Mouse (Mus musculus) heart, postnatal 14 days (tissue): ENCODE measurements at regions not wholly inside any gene's neighbourhood (a gene's known extent, or its start where the extent isn't known, plus 50 kb on each side); places are given as distances from the start of the nearest gene placed in this dataset.

Experiments used
- DNase-seq, 2 experiments: peaks; one replicate each; pipeline ENCODE4 v3.0.0; 2021 to 2022
- intact Hi-C: fragments of 180-260 bp; cut with DNase I; formaldehyde crosslinking; loops from one replicate; pipeline ENCODE4 v1.15.1; 2025

DNA sequence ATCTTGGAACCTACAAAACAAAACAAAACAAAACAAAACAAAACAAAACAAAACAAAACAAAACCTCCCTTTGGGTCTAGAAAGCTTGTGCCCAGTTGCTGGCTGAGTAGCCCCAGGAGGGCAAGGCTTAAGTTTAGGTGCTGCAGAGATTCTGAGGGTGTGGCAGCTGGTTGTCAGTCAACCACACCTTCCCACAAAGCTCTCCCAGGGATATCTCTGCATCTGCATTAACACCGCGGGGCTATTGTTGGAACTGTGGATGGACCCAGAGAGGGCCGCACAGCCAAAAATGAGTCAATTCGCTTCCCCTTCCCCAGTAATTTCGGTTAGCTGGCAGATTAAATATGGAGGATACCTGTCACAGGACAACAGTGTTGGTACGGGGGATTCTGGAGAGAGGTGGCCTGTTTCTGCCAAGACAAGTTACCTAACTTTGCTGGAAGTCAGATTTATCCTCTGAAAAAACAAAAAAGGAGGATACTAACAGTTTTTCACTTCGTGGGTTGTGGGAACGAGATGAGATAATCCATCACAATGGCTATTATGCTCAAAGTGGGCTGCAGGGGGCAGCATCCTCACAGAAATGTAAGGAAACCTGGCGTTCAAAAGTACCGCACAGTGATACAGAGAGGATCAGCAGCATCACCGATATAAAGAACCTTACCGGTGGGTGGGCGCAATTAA lies 96.7 kb downstream of the 1500009L16Rik start:
- intact Hi-C loops, result loop anchor here (1.0 to 2.0 kb wide), 3 partner anchors 619 to 695 kb away; no protein-coding TSS in a partner anchor
- DNase-seq, result peak; percentile 82 to 85

DNA sequence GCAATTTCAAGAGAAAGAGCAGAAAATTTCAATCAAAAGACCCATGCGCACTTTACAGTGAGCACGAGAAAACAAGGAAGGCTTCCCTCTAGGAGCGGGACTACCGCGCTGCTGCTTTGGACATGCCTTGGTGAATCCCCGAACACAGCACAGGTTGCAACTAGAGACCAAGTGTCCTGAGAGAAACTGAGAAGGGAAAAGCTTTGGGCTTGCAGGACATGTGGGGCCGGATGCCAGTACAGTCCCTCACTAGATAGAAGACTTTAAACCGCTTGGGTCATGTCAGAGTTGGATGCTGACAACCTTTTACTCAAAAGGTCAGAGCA lies 97.2 kb downstream of the 1500009L16Rik start:
- intact Hi-C loops, result loop anchor here (1.0 to 5.0 kb wide), 5 partner anchors 47 to 695 kb away; no protein-coding TSS in a partner anchor
- no peak for DNase-seq

DNA sequence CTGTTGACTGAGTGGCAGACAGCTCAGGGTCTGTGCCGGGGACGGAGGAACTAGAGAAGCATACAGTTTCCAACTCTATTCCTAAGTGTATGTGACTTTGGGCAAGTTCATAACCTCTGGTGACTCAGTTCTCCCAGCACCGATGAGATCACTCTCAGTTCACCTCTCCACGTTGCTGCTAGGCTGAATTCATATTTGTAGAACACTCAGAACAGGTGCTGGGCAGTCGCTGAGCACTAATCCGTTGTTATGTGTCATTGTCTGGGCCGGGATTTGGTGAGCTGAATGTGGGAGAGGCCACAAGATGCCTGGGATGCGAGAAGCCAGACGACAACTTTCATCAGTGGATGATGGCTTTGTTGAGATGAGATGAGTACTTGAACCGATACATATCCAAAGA lies 98.4 kb downstream of the 1500009L16Rik start:
- no peak for DNase-seq
- intact Hi-C loops, result loop anchor here (2.0 to 5.0 kb wide), 2 partner anchors 46 to 198 kb away; no protein-coding TSS in a partner anchor

DNA sequence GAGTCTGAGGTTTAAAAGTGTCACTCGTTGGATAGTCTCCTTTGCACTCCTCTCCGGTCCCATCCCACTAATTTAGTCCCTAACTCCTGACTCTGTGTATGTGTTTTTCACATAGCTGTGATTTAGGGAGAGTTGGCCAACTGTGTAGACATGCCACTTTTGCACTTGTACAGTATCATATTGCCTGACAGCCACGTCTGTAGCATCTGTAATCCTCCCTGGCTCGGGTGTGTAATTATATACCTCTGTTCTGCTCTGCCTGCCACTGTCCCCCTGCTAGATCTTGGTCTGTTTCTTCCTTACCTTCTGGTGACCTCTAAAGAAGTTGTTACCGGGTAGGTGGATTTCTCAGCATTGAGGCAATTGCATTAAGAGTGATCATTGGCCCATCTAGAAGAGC lies 103.4 kb downstream of the 1500009L16Rik start:
- intact Hi-C loops, result no loop called here
- no peak for DNase-seq

DNA sequence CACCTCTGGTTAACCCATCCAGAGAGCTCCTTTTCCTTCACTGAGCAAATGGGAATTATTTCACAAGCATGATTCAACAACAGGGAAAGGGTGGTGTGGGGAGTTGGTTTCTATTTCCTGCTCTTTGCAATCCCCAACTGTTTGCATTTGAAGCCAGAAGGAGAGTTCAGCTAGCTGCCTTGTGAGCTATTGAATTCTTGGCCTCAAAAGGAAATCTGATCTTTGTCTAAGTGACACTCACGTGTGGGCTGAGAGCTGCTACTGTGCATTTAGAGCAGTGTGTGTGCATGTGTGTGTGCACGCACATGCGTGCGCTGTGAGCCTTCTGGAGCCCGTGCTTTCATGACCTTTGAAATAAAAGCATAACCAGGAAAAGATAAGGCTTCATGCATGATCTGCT lies 113.7 kb downstream of the 1500009L16Rik start:
- no peak for DNase-seq
- intact Hi-C loops, result loop anchor here (5.0 kb wide), 1 partner anchor 181 kb away; no protein-coding TSS in a partner anchor

DNA sequence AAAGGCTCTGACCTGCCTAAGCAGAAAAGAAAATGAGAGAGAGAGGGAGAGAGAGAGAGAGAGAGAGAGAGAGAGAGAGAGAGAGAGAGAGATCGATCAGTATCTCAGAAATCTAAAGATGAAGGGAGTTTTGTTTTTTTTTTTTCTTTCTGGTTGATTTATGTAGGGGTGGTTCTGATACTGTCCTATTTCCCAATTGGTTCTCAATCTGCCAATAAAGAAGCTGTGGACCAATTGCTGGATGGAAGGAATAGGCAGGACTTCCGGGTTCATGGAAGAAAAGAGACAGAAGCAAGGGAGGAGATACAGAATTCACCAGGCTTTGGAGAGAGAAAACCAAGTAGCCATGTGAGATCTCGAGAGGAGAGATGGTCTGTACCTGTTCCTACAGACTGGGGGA lies 117.6 kb downstream of the 1500009L16Rik start:
- intact Hi-C loops, result no loop called here
- no peak for DNase-seq

DNA sequence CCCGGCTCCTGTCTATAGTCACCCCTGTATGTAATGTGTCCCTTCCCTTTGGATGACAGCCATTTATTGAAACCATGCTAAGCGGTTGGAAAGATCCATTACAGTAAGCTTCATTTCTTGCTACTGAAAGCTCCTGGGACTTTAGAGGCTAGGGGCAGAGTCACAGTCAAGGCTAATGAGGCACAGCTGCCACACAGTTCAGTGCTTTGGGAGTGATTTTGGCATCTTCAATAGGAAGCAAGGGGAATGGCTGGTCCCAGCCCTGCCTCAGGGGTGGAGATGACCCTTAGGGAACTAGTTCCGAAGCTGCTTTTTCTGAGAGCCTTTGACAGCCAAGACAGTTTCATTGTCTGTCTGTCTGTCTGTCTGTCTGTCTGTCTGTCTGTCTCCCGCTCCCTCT lies 128.2 kb downstream of the 1500009L16Rik start:
- intact Hi-C loops, result no loop called here

DNA sequence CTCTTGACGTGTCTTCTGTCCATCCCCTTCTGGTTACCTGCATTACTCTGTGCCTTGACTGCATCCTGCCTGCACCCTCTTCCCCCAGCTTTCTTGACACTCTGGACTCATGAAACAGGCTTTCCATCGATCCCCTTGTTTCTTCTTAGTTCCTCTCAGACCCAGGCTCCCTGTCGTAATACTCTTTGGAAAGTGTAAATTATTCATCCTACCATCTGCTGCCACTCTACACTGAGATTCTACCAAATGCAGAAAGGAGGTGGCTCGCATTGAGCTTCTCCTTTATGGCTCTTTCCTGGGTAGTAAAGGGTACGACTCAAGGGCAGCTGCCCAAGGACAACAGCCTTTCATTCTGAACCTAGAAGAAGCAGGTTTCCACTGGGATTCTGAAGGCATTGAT lies 129.5 kb downstream of the 1500009L16Rik start:
- intact Hi-C loops, result no loop called here
- DNase-seq, result no peak

More for the DNA sequence above, 128.2 kb downstream of the 1500009L16Rik start:
- DNase-seq, result no peak

DNA sequence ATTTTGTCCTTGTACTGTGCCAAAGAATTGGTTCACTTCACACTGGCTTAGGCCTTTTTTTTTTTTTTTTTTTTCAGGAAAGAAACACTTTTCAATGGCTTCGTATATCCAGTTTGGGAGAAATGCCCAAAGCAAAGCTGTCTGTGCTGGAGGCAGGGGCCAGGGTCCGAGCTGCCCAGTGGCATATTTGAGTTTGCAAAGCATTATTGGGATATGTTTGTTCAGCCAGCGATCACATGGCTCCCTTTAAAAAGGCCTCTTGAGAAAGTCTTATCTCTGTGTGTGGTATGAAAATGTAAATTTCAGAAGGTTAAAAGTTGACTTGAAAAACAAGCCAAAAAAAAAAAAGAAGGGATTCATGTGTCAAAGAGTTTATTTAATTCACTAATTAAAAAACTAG lies 130.1 kb downstream of the 1500009L16Rik start:
- DNase-seq, result no peak
- intact Hi-C loops, result no loop called here

DNA sequence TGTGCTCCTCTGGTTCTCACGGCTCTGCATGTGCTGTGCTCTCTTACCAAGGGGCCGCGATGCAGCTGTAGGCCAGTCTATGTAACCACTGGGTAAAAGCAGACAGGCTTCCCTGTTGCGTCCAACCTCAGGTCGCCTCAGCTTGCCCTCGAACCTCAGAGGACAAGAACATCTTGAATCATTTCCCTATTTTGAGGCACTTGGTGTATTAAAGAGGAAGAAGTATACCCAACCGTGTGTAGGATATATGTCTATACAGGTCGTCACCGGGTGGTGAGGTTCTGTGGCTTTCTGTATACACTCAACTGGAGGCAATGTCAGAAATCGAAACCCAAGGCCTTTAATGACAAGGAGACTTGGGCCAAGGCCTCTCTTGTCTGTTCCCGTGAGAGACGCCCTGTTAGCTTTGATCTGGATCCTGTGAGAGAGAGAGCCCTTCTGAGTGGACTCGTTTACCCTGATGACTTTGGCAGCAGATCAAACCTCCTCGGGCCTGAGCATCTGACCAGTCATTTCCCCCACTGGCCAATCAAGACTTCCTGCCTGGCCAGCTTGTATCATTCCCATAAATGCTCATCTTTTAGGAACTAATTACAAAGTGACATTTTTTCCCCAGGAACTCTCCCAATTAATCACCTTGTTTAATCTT lies 135.3 kb downstream of the 1500009L16Rik start:
- peak; percentile 19 to 20 for DNase-seq

DNA sequence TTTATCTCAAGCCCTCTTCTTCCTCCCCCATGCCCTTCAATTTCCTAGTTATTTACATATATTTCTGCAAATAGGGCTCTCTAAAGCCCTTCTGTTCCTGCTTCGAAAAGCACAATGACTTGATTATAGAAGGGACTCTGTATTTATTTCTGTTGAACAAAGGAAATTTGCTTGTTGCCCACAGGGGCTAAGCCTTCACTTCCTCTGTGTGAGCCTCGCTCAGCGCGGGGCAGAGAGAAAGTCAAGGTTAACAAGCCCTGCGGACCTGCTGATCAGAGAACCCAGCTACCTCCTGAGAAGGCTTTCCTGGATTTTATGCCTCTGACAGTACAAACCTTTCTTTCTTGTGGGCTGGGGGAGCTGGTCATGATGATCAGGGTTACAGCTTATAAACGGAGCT lies 136.0 kb downstream of the 1500009L16Rik start:
- intact Hi-C loops, result no loop called here
- no peak for DNase-seq

More for the DNA sequence above, 135.3 kb downstream of the 1500009L16Rik start:
- intact Hi-C loops, result no loop called here

DNA sequence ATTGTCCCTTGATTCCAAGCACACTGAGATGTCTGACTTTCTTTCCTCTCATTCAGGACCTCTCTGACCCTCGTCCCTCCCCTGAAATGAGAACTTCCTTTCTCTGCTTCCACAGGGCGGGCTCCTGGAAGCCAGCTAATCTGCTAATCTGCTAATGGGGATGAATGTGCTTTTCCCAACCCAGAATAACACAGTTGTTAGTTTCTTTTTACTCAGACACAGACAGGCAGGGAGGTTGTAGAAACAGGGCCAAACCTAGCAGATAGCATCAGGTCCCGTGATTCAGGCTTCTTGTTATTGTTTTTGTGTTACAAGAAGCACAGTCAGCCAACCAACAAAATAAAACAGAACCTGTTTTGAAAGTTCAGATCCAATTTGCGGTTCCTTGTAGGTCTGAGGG lies 137.0 kb downstream of the 1500009L16Rik start:
- intact Hi-C loops, result no loop called here
- DNase-seq, result peak; percentile 11 to 18

DNA sequence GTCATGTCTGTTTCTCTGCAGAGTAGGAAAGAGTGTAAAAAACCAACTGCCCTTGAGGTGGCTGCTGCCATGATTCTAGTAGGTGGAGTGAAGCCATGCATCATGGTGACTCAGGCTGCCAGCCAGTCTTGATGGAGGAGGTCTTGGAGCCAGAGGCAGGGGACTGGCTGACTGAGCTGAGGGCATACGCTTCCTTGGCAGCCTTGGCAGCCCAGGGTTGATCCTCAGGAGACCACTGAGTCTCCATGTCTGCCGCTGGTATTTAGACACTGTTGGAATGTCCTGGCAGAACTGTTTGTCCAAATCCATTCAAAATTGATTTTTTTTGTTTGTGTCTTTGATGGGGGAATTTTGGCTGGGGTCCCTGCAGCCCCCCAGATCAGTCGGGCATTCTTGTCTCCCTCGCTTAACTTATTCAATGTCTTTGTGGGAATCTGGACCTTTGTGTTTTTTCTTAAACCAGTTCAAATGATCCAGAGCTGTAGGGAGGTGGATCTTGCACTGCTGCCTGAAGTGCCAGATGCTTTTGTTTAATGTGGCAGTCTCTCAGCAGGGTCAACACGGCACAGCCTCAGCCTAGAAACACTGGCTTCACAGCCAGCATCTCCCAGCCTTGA lies 139.0 kb downstream of the 1500009L16Rik start:
- intact Hi-C loops, result no loop called here
- peak in 1 of 2 experiments; percentile 19 for DNase-seq

DNA sequence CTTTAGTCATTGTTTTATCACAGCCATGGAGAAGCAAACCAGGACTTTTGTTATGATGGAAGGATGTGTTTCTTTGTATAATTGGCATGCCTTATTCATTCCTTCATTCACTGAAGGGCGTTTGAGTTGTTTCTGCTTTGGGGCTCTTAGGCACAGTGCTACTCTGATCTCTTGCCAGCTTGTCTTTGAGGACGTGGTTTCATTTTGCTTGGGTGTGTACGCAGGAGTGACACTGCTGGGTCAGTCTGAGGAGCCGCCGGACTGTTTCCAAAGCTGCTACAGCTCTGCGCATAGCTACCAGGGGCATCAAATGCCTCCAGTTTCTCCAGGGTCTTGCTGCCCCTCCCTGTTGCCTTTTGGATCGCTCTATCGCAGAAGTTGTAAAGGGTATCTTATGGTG lies 141.9 kb downstream of the 1500009L16Rik start:
- intact Hi-C loops, result no loop called here
- no peak for DNase-seq

DNA sequence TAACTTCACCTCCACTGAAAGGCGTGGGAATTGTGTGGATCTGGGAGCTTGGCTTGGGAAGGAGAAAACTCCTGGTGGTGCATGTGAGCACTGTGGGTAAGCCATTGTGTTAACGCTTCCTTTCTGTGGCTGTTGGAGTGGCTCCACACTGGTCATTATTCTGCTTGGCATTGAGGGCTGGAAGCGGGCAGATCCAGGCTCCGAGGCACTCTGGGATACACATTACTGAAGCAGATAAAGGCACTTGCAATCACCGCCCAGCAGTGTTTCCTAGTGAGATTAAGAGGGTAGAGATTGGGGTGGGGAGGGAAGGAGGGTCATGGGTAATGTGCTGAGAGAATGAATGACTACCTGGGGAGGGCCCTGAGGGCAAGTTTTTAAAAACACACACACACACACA lies 143.3 kb downstream of the 1500009L16Rik start:
- DNase-seq, result peak; percentile 25 to 29
- intact Hi-C loops, result loop anchor here (5.0 kb wide), 1 partner anchor 44 kb away; no protein-coding TSS in a partner anchor

DNA sequence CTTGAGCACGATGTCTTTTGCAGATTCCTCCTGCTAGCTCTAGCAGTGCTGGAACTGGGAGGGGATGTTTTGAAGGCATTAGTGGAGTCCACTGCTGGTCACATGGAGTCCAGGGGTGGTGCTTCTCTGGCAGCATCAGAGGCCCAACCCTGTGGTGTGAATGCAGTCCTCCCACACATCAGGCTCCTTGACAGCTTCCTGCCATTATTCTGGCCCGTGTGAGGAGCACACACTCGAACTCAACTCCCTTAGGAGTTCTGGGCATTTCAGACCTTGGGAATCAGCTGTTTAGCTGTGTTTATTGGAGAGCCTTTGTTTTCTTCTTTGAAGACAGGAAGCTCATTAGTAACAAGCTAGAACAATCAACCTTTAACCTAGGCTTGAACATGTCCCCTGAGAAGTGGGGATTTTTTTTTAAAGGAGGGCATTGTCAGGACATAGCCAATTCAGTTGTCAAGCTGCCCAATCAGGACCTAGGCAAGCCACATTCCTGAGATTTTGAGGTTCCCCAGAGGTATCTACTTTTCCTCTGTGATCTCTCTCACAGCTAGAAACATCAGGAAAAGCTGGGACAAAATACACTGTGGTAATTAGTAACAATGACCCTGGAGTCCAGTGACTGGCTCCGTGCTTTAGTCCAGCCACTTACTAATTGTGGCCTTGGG lies 149.2 kb downstream of the 1500009L16Rik start:
- intact Hi-C loops, result loop anchor here (5.0 kb wide), 1 partner anchor 125 kb away; no protein-coding TSS in a partner anchor

DNA sequence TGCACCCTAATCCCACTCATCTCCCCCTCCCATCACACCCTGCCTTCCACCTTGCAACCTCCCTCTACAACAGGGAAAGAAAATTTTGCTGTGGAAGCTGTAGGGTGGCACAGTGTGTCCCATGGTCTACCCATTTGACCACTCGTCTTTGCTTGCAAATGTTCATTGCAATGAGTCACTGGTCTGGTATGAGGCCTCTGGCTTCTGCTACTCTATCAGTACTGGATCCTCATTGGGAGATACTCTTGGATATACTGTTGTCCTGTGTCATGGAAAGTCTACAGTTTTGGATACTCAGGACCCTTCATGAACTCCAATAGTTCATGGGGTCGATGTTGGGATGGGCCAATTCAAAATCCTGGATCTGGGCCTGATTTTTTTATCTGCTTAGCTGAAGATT lies 156.1 kb downstream of the 1500009L16Rik start:
- no peak for DNase-seq
- intact Hi-C loops, result no loop called here

More for the DNA sequence above, 149.2 kb downstream of the 1500009L16Rik start:
- peak; percentile 47 to 63 for DNase-seq

DNA sequence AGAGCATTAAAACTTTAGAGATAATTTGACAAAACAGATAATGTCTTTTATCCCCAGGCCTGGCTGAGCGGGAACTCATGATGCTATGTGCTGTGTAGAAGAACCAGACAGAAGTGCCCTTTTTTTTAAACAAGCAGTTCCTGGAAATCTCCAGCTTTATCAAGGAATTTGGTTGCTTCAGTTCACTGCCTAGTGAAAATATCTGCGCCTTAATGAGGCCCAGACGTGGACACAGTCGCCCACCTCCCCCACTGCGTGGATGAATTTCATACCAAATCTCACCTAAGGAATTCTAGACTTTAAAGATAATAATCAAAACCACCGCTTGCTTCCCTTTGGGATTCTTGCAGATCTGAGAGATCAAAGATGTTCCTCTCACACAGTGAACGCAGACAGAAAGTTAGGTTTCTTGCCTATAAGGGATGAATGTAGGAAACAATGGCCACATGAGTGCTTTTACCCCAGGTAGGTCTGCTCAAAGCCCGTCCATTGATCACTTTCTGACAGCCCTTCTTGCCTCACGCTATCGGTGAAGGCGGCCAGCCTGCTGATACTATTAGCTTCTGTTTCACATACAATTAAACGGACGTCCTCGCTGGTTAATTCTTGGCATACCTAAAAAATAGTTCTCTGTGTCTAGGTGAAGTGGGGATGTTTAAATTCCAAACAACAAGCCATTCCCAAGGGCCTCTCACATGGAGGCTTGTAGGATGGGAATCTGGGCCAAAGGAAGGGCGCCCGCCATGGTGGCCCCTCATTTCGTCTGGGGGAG lies 159.6 kb downstream of the 1500009L16Rik start:
- no peak for DNase-seq
- intact Hi-C loops, result no loop called here

DNA sequence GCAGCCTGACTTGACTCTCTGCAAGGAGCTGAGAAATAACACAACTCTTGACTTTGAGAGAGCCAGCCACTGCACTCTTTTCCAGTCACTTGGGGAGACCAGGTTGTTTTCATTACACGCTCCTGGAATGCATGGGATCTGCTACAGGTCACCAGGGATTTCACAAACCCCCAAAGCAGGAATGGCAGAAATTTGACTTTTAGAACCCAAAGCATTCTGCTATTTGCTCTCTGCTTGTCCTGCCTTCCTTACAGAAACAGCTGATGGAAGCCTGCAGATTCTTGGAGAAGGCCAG lies 160.2 kb downstream of the 1500009L16Rik start:
- intact Hi-C loops, result no loop called here
- no peak for DNase-seq

DNA sequence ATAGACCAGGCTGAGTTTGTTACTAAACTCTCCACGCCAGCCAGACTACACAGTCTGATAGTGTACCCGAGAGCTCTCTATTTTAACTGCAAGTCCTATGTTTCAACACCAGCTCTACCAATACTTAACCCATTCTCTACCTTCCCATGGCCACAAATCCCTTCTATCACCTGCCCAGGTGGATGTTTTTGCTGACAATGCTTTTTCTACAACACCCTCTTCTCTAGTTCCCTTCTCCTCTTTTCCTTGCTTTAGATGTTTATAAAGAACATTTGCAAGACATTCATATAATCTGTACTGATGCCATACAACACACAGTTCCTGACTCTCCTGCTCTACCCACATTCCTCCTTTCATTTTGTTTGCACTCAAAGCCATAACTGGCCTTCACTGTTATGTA lies 161.9 kb downstream of the 1500009L16Rik start:
- no peak for DNase-seq
- intact Hi-C loops, result no loop called here
